ENCODE assay signal across 19 mouse cellular contexts in genomic region chr11:109919480-109919879, GRCm38 (mm10).
DNase-seq lines count a peak whose midpoint lies in the region; TF ChIP-seq lines count a peak whose summit lies in the region.
"Had no signal": no experiment of that assay in that cellular context is flagged by ENCODE, and none has a peak within 500 bp of the region (broad histone marks: within the 10 kb centered on the region; RNA-seq: fewer than 3 reads in every experiment).

No protein-coding gene starts in this region.

- TF ChIP-seq CTCF in gastrocnemius, adult 2 months (IDR thresholded peaks at IDR 0.05) = no peak
- TF ChIP-seq CTCF in CH12.LX (conservative IDR thresholded peaks at IDR 0.05 in 1 of 2, IDR thresholded peaks at IDR 0.05 in 1 of 2; ENCODE audit: low read depth in 2 of 2, low read length in 2 of 2) = no peak

- TF ChIP-seq POLR2A in CH12.LX (IDR thresholded peaks at IDR 0.05; ENCODE audit: low read depth, low read length) = no peak

- H3K4me1 ChIP-seq in CH12.LX (ENCODE audit: control insufficient read depth in 1 of 2, insufficient read depth in 2 of 2) = peaks cover 0 to 6% of the 10 kb centered on the region in 2 experiments; a peak in 1 of 4 replicates
- H3K4me1 ChIP-seq: embryonic facial prominence, embryonic 13.5 days; forebrain, embryonic 13.5 days; forebrain, embryonic 15.5 days had no signal

- no peak overlapping the region for H3K4me2 ChIP-seq in CH12.LX (ENCODE audit: insufficient read depth, low read depth, poor library complexity, severe bottlenecking)
- H3K4me2 ChIP-seq: embryonic facial prominence, embryonic 13.5 days; forebrain, embryonic 13.5 days; forebrain, embryonic 15.5 days had no signal

- H3K27me3 ChIP-seq in CH12.LX (replicated peaks) = no peaks in the 10 kb centered on the region
- H3K27me3 ChIP-seq: embryonic facial prominence, embryonic 13.5 days; forebrain, embryonic 13.5 days; forebrain, embryonic 15.5 days; Patski had no signal

- intact Hi-C loops in gastrocnemius, adult 2 months (cut with DNase I) = no loop called here
- intact Hi-C loops in gastrocnemius, postnatal 14 days (cut with DNase I; ENCODE audit: low total_unique reads) = no loop called here

- dilution Hi-C loops in CH12.LX (cut with MboI; ENCODE audit: extremely low pct_ligation_motif_present, extremely low pct_unique_long_range_greater_than_20kb, low sequenced_read_pairs) = no loop called here

- no peaks in the 10 kb centered on the region for H3K79me2 ChIP-seq in CH12.LX (replicated peaks; ENCODE audit: control insufficient read depth, extremely low read depth, insufficient read depth, poor library complexity, severe bottlenecking)

- peaks cover 7% of the 10 kb centered on the region for H3K9me3 ChIP-seq in CH12.LX (replicated peaks; ENCODE audit: low read length)
- H3K9me3 ChIP-seq: embryonic facial prominence, embryonic 13.5 days; forebrain, embryonic 13.5 days; forebrain, embryonic 15.5 days had no signal

- in situ Hi-C loops in CH12.LX (cut with MboI; ENCODE audit: low pct_ligation_motif_present, low pct_unique_long_range_greater_than_20kb, low sequenced_read_pairs) = no loop called here

- H3K9ac ChIP-seq in CH12.LX (ENCODE audit: insufficient read depth, low read depth) = no peak overlapping the region
- H3K9ac ChIP-seq: embryonic facial prominence, embryonic 13.5 days; forebrain, embryonic 13.5 days; forebrain, embryonic 15.5 days; forebrain, postnatal 0 days had no signal

- TF ChIP-seq RAD21 in CH12.LX (IDR thresholded peaks at IDR 0.05; ENCODE audit: low read depth, low read length) = no peak

- 0 out of 2 replicates have a peak overlapping the region, but pooled peaks have one; percentile 20 for H3K27ac ChIP-seq in gastrocnemius, adult 2 months
- H3K27ac ChIP-seq in CH12.LX (ENCODE audit: insufficient read depth, low read depth) = no peak overlapping the region
- H3K27ac ChIP-seq: embryonic facial prominence, embryonic 13.5 days; forebrain, embryonic 13.5 days; forebrain, embryonic 15.5 days had no signal

- DNase-seq in gastrocnemius, adult 2 months = no peak
- no peak for DNase-seq in gastrocnemius, postnatal 14 days
- peak; percentile 39 for DNase-seq in CH12.LX (ENCODE audit: extremely low read depth)
- DNase-seq in skeletal muscle tissue, adult 2 months (ENCODE audit: low read depth, low spot score) = peak; percentile 54
- DNase-seq in thymus, postnatal 10 days (ENCODE audit: low spot score in 2 of 2) = no peak
- DNase-seq: adrenal gland, adult 8-10 months; adrenal gland, postnatal 14 days; adrenal gland, postnatal 36 days; cerebellum, adult 11-12 months; cerebellum, adult 2 months; cerebellum, adult 9-10 months; cerebellum, postnatal 10 days; cerebellum, postnatal 25 days; forebrain, postnatal 0 days had no signal

- no peak overlapping the region for H3K4me3 ChIP-seq in gastrocnemius, adult 2 months
- no peak overlapping the region for H3K4me3 ChIP-seq in CH12.LX (replicated peaks in 1 of 3; ENCODE audit: low read depth in 2 of 3, low read length in 2 of 3, poor library complexity in 1 of 3)
- H3K4me3 ChIP-seq: embryonic facial prominence, embryonic 13.5 days; forebrain, embryonic 13.5 days; forebrain, embryonic 15.5 days had no signal

- no peaks in the 10 kb centered on the region for H3K36me3 ChIP-seq in CH12.LX (replicated peaks in 1 of 2; ENCODE audit: control insufficient read depth in 1 of 2, insufficient read depth in 1 of 2, low read length in 1 of 2)
- H3K36me3 ChIP-seq: embryonic facial prominence, embryonic 13.5 days; forebrain, embryonic 15.5 days; G1E had no signal

- TF ChIP-seq EP300 in CH12.LX (IDR thresholded peaks at IDR 0.05; ENCODE audit: low read length) = peak; percentile 61

TF ChIP-seq in CH12.LX, 34 proteins besides CTCF, POLR2A, EP300 and RAD21:
- TF ChIP-seq MYC (IDR thresholded peaks at IDR 0.05; ENCODE audit: low read depth, low read length) (no peak), IRF4 (IDR thresholded peaks at IDR 0.05; ENCODE audit: low read depth, low read length) (0 out of 2 replicates have a peak, but pooled peaks have one; percentile 28), BHLHE40 (IDR thresholded peaks at IDR 0.05; ENCODE audit: low read depth, low read length) (no peak), CHD2 (IDR thresholded peaks at IDR 0.05; ENCODE audit: low read length) (no peak), NELFE (IDR thresholded peaks at IDR 0.05; ENCODE audit: low read depth, low read length) (no peak), JUN (IDR thresholded peaks at IDR 0.05; ENCODE audit: insufficient read depth, low read depth, low read length) (0 out of 2 replicates have a peak, but pooled peaks have one; percentile 34), TBP (conservative IDR thresholded peaks at IDR 0.05; ENCODE audit: low read depth, low read length) (no peak), JUND (conservative IDR thresholded peaks at IDR 0.05; ENCODE audit: low read depth, low read length) (peak; percentile 70), MXI1 (IDR thresholded peaks at IDR 0.05; ENCODE audit: low read depth, low read length) (no peak), MEF2A (IDR thresholded peaks at IDR 0.05; ENCODE audit: borderline replicate concordance, low read depth, low read length) (no peak)

Comparison
In these comparisons a context has a peak if more than half of its experiments do, and no peak if none do; other contexts are left out.
1. DNase-seq: peak in CH12.LX (single experiment) and skeletal muscle tissue, adult 2 months (single experiment); none in gastrocnemius, adult 2 months (single experiment), gastrocnemius, postnatal 14 days (single experiment) and thymus, postnatal 10 days (0 of 2).